Mouse (Mus musculus) frontal cortex, postnatal 14 days (tissue): ENCODE data around the gene Samm50.

ENCODE experiments used
- DNase-seq, 2 experiments: peaks; one replicate each; pipeline ENCODE4 v3.0.0; 2022; ENCODE audit warnings: low spot score in 2 of 2

The Samm50 gene

GRCm38 (mm10) chr15:84210941-84211340 lies 18.9 kb downstream of the Samm50 start:
- DNase-seq, result no peak

- no peak for DNase-seq
Measured at GRCm38 (mm10) chr15:84211564-84211963, 19.5 kb downstream of the Samm50 start.

GRCm38 (mm10) chr15:84212031-84212755 lies 20.2 kb downstream of the Samm50 start:
- peak; percentile 76 to 92 for DNase-seq

GRCm38 (mm10) chr15:84212756-84213105 lies 20.7 kb downstream of the Samm50 start:
- DNase-seq, result no peak

GRCm38 (mm10) chr15:84213162-84213739 lies 21.2 kb downstream of the Samm50 start:
- no peak for DNase-seq

- DNase-seq, result no peak
Measured at GRCm38 (mm10) chr15:84214476-84214875, 22.4 kb downstream of the Samm50 start.

GRCm38 (mm10) chr15:84215273-84215672 lies 23.2 kb downstream of the Samm50 start:
- no peak for DNase-seq

- DNase-seq, result no peak
Measured at GRCm38 (mm10) chr15:84216026-84216425, 24.0 kb downstream of the Samm50 start.

- DNase-seq, result no peak
Measured at GRCm38 (mm10) chr15:84216461-84217084, 24.5 kb downstream of the Samm50 start.

GRCm38 (mm10) chr15:84217969-84218782 lies 26.1 kb downstream of the Samm50 start:
- DNase-seq, result no peak

GRCm38 (mm10) chr15:84218783-84219271 lies 26.8 kb downstream of the Samm50 start:
- no peak for DNase-seq

- DNase-seq, result no peak
Measured at GRCm38 (mm10) chr15:84221539-84221938, 29.5 kb downstream of the Samm50 start.

- DNase-seq, result no peak
Measured at GRCm38 (mm10) chr15:84223423-84223822, 31.4 kb downstream of the Samm50 start.

GRCm38 (mm10) chr15:84224779-84225178 lies 32.7 kb downstream of the Samm50 start:
- DNase-seq, result no peak

- no peak for DNase-seq
Measured at GRCm38 (mm10) chr15:84226918-84227317, 34.9 kb downstream of the Samm50 start.

GRCm38 (mm10) chr15:84230661-84231060 lies 38.6 kb downstream of the Samm50 start:
- no peak for DNase-seq

GRCm38 (mm10) chr15:84231113-84231712 lies 39.2 kb downstream of the Samm50 start:
- DNase-seq, result no peak

GRCm38 (mm10) chr15:84231721-84232561 lies 39.9 kb downstream of the Samm50 start, which contains the start of gene Parvb:
TSS of gene Parvb (plus strand) at chr15:84232043.
- DNase-seq, result peak in 1 of 2 experiments; percentile 27

GRCm38 (mm10) chr15:84232609-84233008 lies 40.6 kb downstream of the Samm50 start:
- DNase-seq, result no peak

GRCm38 (mm10) chr15:84234794-84235581 lies 42.9 kb downstream of the Samm50 start:
- no peak for DNase-seq
